Mouse (Mus musculus) fat pad, adult 2 months (tissue): ENCODE results near the gene Agt.

ENCODE experiments used
- DNase-seq: peaks from one replicate; pipeline ENCODE4 v3.0.0-alpha.2; 2011; ENCODE audit warnings: low read depth, low spot score; ENCODE audit errors: extremely low read depth

Agt gene

DNA sequence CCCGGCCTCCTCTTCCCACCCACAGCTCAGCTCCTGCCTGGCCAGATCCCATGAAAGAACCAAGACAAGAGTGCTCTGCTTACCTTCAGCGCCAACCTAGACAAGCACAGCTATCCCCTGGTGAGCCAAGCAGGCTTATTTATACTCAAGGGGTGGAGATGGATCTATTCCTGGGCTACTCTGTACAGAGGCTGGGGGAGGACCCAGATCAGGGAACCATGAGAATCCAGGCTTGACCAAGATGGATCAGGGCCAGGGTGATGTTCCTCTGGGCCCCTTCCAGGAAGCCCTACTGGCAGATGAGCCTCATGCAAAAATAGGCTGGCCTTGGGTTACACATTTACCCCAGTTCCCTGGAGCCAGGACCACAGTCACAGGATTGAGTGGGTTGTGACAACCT, at the start of gene Agt:
Gene Agt (minus strand): TSS at position 114 of the 400 bp plus-strand sequence.
- DNase-seq = no peak

DNA sequence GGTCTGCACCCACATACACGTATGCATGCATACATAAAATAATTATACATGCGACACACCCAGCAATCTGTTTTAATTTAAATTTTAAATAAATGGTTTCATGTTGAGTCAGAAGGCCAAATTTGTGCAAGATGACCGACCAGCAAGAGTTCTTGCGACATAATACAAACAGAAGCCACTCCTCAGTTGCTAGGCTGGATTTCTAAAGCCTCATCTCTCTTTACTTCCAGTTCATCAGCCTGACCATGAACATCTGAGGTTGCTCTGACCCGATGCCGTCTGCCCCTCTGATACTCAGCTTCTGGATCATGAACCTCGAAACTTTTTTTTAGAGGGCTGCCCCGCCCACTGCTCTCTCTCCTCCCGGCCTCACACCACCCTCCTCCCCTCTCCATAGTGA, 48.7 kb upstream of the Agt start:
- DNase-seq = no peak

DNA sequence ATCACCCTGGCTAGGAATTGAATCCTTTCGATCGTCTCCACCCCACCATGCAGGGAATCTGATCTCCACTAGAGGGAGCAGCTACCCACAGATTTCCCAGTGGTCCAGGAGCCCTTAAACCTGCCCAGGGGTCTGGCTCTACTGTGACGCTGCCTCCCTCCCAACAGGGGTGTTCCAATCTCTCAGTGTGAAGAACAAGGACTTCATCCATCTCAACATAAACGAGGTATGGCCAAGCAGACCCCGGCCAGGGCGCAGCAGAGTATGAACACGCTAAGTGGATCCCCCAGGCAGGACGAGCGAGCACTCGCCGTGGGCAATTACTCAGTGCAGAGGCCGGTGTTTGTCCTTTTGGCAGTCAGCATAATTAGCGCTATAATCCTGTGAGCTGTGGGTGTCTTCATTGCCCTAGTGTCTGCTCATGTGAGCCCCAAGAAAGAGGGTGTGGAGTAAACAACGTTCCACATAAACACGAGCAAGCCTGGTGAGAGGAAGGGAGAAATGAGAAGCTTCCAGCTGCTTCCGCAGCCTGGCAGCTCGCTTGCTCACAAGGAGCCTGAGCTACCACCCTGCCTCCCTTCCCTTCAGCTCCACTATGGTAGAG, 47.9 kb upstream of the Agt start:
- DNase-seq = no peak

DNA sequence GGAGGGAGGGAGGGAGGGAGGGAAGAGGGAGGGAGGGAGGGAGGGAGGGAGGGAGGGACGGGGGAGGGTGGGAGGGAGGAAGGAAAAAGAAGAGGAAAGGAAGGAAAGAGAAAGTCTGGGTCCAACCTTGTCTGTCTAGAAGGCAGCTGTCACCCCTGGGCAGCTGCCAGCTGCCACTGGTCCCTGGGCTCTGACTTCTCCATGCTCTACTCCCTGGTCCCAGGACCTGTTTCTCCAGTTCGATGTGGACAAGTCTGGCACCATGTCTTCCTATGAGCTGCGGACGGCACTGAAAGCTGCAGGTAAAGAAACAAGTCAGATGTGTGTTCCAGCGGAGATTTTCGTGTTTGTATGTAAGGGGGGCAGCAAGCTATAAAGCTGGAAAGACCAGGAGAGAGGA, 44.8 kb upstream of the Agt start:
- no peak for DNase-seq

DNA sequence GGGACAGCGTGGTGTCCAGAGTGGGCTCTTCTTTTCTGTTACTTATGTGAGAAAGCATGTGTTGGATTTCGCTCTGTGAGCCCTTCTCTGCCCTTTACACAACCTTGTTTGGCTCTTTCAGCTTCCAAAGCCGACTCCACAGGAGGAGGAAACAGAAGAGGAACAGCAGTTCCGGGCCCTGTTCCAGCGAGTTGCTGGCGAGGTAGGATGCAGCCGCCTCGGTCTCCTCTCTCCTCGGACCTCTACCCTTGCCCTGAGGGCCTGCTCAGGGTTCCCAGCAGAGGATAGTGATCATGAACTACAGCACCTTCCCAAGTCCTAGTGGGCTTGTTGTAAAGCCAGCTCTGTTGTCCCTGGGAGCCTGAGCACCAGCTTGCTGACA, 39.5 kb upstream of the Agt start:
- DNase-seq = no peak

DNA sequence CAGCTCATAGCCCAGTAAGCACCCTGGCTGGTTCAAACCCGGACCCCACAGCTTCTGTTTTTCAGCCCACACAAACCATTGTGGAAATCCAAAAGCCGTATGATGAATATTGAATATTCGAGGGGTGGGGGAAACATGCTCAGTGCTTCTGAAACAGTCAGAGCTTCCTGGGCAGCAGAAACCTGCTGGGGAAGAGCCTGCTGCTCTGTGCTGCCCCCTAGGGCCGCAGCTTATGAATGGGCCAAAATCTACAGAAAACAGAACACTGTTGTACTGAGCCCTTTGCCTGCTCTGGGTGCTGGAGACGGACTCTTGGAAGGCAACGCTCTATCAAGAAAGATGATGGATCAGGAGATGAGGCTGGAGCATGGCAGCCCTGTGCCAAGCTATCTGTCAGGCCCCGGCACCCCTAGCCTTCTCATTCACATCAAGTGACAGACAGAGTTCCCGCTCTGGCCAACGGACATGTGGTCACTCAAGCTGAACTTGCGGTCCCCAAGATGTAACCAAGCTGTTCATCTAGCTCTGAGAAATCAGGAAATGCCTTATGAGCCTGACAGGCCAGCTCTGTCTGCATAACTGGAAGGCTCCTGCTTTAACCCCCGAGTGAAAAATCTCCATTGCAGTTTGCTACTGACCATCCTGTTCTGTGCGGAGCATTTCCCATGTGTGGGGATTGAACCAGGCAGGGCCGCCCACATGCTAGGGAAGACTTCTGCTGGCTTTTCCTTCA, 38.9 kb upstream of the Agt start:
- no peak for DNase-seq

DNA sequence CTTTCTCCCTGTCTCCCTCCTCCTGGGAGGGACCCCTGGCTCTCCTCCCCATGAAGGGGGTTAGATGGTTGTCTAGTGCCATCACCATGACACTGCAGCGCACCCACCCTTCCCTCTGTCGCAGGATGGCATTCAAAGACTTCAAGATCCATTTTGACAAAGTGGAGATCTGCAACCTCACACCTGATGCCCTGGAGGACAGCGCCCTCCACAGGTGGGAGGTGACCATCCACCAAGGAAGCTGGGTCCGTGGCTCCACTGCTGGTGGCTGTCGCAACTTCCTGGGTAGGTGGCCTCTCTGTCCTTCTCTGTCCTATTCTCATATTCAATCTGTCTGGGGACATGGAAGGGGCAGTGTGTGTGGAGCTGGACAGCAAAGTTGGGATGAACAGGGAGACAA, 34.6 kb upstream of the Agt start:
- no peak for DNase-seq

DNA sequence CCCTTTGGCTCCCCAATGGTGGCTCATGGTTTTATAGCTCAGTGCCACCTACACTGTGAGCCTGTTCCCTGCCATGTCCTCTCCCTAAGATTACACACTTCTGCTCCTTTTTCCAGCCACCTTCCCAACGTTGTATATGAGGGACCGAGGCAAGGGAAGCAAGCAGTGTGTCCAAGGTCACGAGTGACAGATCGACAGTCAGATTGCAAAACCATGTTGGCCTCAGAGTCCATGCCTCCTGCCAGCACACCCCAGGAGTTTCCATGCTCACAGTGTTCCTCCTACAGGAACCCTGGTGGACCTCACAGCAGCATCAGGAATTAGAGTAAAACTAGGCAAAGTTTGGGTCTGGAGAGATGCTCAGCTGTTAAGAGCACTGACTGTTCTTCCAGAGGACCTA, 19.9 kb upstream of the Agt start:
- DNase-seq = no peak

DNA sequence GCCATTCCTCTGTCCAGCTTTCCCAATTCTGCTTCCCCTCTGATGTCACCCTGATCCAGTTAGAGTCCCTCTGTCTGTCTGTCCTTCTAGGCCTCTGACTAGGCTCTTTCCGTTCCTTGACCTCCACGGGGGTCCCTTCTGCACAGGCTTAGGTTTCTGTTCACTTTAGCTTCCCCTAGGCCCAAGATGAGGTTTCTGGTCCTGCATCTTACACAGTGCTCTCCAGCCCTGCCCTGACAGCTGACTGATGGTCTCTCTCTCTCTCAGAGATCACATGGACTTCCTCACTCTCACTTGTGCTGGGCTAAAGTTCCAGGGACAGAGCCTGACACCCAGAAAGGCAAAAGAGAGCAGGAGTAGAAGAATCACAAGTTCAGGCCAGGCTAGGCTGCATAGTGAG, 17.1 kb upstream of the Agt start:
- DNase-seq = no peak

DNA sequence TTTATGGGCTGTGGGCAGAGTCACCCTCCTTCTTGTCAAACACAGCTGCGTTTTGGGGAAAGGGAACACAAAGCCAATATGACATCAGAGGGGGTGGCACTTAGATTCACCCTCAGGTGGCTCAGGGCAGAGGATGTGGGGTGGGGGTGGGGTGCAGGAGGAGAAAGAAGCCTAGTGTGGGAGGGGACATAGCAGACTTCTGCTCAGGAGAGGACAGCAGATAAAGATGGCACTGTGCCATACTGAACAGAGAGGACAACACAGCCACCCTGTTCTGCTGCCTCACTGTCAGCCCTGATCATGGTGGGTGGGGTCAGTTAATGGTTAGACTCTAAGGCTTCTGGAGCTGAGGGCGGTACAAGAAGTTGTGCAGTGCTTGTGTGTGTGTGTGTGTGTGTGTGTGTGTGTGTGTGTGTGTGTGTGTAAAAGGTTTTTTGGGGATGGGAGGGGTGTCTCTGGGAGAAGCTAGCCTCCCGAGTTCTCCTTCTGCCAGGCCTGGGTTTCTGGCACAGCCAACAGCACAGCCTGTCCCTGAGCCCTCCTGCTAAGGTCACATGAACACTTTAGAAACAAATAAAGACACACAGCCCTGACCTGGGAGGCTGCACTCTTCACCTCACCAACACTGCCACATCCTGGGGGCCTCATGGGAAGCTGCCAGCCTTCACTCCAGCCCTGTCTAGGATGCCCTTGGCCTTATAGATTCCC, 16.4 kb upstream of the Agt start:
- DNase-seq = no peak

DNA sequence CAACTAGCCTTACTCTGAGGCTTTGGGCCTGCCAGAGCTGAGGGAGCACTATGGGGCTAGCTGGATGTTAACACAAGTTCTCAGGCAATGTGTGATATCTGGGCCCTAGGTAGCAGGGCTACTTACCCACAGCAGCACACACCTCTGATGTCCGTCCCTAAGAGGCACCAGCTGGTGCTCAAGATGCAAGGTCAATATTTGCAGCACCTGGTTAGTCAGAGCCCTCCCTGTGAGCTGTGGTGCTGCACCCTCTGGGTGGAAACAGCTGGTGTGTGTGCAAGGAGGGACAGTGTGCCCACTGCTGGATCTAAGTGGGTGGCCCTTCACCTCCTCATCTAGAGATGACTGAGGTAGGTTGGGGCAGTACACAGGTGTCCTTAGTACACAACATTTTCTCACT, 7.2 kb upstream of the Agt start:
- DNase-seq = no peak

DNA sequence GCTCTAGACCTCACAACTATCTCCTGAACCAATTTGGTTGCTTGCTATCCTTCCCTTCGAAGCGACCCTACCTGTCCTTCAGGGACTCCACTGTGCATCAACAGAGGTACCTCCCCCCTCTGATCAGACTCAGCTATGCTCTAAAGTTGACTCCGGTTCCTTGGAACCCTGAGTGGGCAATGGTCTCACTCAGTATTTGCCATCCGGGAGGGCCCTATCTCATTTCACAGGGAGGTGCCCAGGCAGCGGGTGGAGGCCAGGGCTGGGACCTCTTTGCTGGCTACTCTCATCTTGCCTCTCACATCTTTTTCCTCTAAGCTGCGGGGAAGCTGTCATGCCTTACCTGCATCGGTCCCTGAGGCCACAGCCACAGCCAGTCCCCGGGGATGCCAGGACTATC, 6.3 kb upstream of the Agt start, which contains the start of gene Capn9:
Gene Capn9 (plus strand): TSS at position 301 of the 400 bp plus-strand sequence.
- DNase-seq = no peak

DNA sequence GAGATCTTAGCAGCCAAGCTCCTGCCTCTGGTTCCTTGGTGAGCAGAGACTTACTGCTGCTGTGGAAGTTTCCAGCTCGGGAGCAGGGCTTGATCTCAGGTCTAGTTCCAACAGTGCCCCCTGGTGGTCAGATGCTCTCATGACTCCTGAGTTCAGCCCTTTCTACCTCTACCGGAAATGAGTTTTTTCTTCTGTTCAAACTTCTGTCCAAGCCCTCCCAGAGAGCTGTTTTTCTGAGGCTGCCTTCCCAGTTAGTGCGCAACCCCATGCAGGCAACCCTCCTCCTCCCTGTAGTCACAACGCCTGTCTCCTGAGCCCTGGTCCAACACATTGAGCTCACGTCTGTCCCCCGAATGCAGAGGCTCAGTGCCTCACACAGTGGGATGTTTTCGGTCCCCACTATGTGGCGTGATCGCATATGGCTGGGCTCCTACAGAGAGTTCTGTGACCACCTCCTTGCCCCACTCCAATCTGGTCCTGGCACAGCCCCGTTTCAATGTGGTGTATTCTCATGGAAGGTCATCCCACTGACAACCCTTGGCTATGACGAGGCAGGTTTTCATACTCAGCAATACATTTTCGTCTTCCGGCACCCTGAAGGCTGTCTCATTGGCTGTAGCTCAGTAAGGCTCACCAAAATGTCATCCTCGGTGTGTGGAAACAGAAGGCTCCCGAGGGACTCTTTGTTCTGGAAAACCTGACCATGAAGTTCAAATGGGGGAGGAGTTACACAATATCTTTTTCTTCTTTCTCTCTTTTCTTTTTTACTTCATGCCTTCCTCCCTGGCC, 4.2 kb upstream of the Agt start:
- no peak for DNase-seq

DNA sequence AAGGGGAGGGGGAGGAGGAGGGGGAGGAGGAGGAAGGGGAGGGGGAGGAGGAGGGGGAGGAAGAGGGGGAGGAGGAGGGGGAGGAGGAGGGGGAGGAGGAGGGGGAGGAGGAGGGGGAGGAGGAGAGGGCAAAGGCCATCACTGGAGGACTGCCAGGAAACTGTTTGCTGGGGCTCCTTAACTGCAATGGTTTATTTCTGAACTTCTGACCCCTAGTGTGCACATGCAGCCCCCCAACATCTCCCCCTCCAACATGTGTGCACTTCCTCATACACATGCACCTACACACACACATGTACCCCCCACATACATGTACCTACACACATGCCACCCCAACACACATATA, 2.9 kb upstream of the Agt start:
- no peak for DNase-seq

DNA sequence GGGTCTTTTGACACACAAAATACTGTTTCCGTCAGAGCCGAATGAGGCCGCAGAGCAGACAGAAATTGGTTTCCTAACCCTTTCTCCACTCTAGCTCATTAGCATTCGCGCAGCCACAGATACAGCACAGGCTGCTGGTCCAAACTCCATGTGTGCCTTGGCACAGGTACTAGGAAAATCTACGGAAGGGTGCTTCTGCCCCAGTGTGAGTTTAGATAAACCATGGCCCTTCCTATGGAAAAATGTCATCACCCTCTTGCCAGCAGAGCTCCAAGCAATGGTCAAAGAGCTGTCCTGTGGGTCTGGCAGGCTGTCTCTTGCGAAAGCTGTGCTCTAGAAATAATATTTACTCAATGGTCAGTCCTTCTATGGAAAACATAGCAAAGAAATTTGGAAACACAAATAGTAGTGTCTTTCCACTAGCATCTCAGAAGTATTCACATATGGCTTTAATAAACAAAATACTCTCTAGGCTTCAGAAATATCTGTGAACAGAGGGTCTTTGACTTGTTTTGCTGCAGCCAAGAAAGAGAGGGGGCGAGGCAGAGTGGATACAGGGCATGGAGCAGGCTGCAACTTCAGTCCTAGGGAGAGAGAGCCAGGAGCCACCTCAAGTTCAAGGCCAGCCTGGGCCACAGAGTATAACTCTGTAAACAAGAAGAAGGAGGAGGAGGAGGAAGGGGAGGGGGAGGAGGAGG, 2.4 kb upstream of the Agt start:
- DNase-seq = no peak

DNA sequence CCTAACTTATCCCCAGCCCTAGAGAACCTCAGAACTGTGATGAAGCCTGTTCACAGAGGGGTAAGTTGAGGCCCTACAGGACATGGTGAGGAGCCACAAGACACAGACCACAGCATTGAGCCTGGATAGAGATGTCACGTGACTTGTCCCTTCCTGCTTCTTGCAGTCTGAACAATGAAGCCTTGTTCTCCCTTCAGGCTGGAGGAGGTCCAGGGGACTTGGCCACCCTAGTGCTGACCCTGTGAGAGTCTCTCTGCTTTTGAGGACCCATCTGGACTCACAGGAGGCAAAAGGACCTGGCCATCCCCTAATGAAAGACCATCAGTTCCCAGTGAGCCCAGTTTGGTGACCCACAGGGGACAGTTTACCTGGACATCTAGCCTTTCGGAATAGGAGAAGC, 406 bp downstream of the Agt start:
- no peak for DNase-seq

DNA sequence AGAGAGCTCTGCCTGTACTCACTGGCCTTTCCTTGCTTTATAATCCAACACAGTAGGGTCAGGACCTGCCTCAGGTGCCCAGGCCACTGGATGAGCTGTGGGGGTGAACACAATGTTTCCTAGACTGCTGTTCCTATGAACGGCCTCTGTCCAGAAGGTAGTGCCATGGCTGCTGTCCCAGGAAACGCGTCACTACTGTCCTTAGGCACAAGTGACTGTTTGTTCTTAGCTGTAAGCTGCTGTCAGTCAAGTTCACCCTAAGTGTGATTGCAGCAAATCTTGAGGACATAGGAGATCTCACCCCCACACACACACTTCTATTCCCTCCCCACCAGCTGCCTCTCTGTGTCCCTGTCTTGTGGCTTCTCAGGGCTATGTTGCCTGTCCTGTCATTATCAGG, 1.9 kb downstream of the Agt start:
- no peak for DNase-seq

DNA sequence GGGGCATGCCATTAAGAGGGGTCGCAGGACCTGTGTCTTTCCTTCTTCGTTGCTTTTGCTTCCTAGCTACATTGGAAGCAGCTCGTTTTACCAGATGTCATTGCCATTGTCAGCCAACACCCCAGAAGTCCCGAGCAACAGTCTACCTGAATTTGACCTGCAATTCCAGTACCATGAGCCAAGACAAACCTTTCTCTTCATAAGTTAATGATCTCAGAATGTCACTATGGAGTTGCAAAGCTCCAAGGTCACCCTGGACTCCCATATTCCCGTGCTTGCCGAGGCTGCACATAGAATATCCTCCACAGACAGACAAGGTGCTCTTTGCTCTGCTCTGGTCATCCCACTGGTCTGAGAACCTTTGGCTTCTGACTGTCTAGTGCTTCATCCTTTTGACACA, 2.4 kb downstream of the Agt start:
- DNase-seq = no peak

DNA sequence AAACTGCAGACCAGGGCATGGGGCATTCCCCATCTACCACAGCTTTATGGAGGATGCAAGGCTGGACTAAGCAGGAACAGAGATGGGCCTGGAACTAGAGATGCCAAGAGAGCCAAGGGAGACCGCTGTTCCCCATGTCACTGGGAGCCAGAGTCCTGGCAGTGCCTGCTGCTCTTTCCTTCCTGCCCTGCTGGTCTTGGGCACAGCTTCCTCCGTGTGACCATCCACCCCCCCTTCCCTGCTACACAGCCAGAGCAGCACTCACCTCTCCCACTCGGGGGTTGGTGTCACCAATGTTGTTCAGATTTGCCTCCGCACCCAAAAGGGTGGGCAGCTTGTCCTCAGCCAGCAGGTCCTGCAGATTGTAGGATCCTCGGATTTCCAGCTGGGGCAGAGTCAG, 12.0 kb downstream of the Agt start:
- no peak for DNase-seq

DNA sequence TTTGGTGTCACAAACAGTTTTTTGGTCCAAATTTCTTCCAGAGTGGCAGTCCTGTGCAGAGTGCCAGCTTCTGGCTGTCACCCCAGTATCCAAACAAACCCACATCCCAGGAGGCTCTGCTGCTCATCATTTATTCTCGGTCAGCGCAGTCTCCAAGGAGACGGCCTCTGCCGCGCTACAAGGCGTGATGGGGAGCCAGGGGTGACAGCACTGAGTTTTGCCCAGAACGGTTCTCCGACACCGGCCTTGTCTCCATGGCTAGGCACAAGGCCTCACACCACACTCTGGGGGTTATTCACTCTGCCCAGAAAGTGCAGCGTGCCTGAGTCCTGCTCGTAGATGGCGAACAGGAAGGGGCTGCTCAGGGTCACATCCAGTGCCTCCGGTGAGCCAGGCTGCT, 12.8 kb downstream of the Agt start:
- DNase-seq = no peak

DNA sequence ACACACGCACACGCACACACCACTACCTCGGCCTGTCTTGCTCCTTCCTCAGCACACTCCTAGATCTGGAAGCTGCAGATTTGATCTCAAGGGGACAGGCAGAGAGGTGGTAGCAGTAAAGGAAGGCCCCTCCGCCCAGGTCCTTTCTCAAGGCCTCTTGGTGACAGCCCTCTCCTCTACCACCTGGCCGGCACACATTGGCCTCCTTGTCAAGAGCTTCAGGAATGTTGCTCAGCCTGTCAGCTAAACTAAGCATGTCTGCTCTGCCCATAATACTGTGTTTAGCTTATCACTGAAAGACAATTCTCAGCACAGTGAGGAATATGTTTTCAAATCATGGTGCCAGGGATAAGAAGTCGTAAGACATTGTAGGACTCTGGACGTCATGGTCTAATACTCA, 13.3 kb downstream of the Agt start:
- DNase-seq = no peak
